Mouse (Mus musculus): ENCODE results near the gene Gm20924. TPM values are rescaled to one million over a fixed set of nuclear protein-coding genes. Genes with fewer than 3 reads are reported as not detected.
"Not testable (repeated sequence)": the region's sequence is repeated elsewhere in the genome, so short reads cannot be mapped to it uniquely, and the experiment has no call there.

Gene Gm20924
- not detected in 2 replicates for polyA plus RNA-seq (2014; fragmentation: Nextera tagmentation; extraction: Ambion mirVana)

- not testable (repeated sequence) for DNase-seq (ENCODE audit: low spot score); H3K9me3 ChIP-seq (ENCODE audit: control insufficient read depth, low read length); H3K27me3 ChIP-seq (ENCODE audit: control insufficient read depth, insufficient read depth, low read length); ATAC-seq (ENCODE audit: insufficient read depth, low FRiP score, low TSS enrichment); H3K36me3 ChIP-seq (ENCODE audit: control insufficient read depth, insufficient read depth, low read length); H3K4me1 ChIP-seq (ENCODE audit: control insufficient read depth, insufficient read depth, low read length); H3K4me2 ChIP-seq (ENCODE audit: low read depth); H3K27ac ChIP-seq (ENCODE audit: low read depth, low read length); H3K9ac ChIP-seq (ENCODE audit: low read length); H3K4me3 ChIP-seq (ENCODE audit: low read depth, low read length)
- WGBS = no CpG with 5 or more reads among the region's 4 CpGs
These were observed at the start of gene Gm20924 for GRCm38 (mm10) chrY:65207427-65207826. Gm20924 (minus strand) TSS chrY:65207527.

Other genes starting within 250 kb of the Gm20924 start
- not detected in 2 replicates for gene Gm20736, start 170.2 kb upstream of the Gm20924 start, polyA plus RNA-seq (2014; fragmentation: Nextera tagmentation; extraction: Ambion mirVana)